8 mouse cellular contexts compared by ENCODE assay signal in the genomic region with DNA sequence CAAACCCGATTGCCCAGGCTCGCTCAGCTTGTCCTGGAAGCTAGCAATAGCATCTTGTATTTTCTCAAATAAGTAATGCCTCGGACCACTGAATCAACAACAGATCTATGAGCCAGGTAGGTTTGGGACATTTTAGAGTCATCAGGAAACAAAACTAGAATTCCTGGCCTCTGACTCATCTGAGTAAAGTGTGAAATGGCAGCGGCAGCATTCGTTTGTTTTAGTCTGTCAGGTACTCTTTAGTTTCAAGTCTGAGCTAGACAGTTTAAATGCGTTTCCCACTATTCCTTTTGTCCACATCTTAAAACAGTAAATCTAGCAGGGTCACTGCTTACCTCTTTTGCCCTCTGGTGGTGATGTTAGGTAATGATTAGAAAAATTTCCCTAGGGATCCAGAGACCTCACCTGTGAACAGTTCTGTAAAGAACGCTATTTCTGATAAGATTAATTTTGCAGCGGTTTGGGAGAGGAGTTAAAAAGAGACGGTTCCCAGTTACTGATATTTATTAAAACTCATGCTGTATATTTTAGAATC. TPM values are rescaled to one million over a fixed set of nuclear protein-coding genes. Genes with fewer than 3 reads are reported as not detected.
A peak's percentile ranks its signal among the peaks of the same experiment; 100 is the strongest.
DNase-seq lines count a peak whose midpoint lies in the region; ATAC-seq and TF ChIP-seq lines count a peak whose summit lies in the region.

No protein-coding gene starts in this region.

- intact Hi-C loops in left cerebral cortex, postnatal 4 days (cut with DNase I), result loop anchor here (5.0 to 10.0 kb wide), 2 partner anchors 70 to 168 kb away; a partner anchor contains a TSS

- peak; percentile 89 for TF ChIP-seq CTCF in midbrain, postnatal 0 days (IDR thresholded peaks at IDR 0.05)

- H3K27me3 ChIP-seq in megakaryocyte, embryonic 14.5 days (replicated peaks), result no peaks in the 10 kb centered on the region
- H3K27me3 ChIP-seq in heart, embryonic 14.5 days (ENCODE audit: control insufficient read depth, insufficient read depth, low read length), result no peaks in the 10 kb centered on the region
- H3K27me3 ChIP-seq in limb, embryonic 13.5 days, result no peaks in the 10 kb centered on the region
- no peaks in the 10 kb centered on the region for H3K27me3 ChIP-seq in midbrain, postnatal 0 days (ENCODE audit: insufficient read depth, low read length)

- H3K4me2 ChIP-seq in heart, embryonic 14.5 days (ENCODE audit: low read length), result peak overlapping the region; percentile 78
- H3K4me2 ChIP-seq in limb, embryonic 13.5 days (replicated peaks), result peak overlapping the region; percentile 75
- H3K4me2 ChIP-seq in midbrain, postnatal 0 days (ENCODE audit: low read depth, low read length, poor library complexity, severe bottlenecking), result peak overlapping the region; percentile 64

- no peak for ATAC-seq in megakaryocyte, adult 5-6 weeks (ENCODE audit: poor library complexity, severe bottlenecking)
- ATAC-seq in heart, embryonic 14.5 days (ENCODE audit: insufficient number of reproducible peaks, insufficient read depth, low FRiP score, low read depth), result no peak
- ATAC-seq in limb, embryonic 13.5 days (ENCODE audit: low FRiP score, low read depth), result no peak
- ATAC-seq in midbrain, postnatal 0 days (ENCODE audit: low FRiP score), result no peak

- no peak overlapping the region for H3K27ac ChIP-seq in heart, embryonic 14.5 days (replicated peaks in 1 of 2; ENCODE audit: control insufficient read depth in 1 of 2, insufficient read depth in 1 of 2, low read depth in 2 of 2, low read length in 2 of 2)
- no peak overlapping the region for H3K27ac ChIP-seq in limb, embryonic 13.5 days
- H3K27ac ChIP-seq in midbrain, postnatal 0 days (ENCODE audit: low read depth, low read length), result no peak overlapping the region

- peaks cover 49% of the 10 kb centered on the region for H3K36me3 ChIP-seq in megakaryocyte, embryonic 14.5 days (replicated peaks; ENCODE audit: low read length)
- peaks cover 37% of the 10 kb centered on the region for H3K36me3 ChIP-seq in heart, embryonic 14.5 days (ENCODE audit: control insufficient read depth, insufficient read depth, low read length)
- peaks cover 25% of the 10 kb centered on the region for H3K36me3 ChIP-seq in limb, embryonic 13.5 days
- H3K36me3 ChIP-seq in midbrain, postnatal 0 days (ENCODE audit: insufficient read depth, low read length), result peaks cover 21% of the 10 kb centered on the region; the same call in 1 of the 2 replicates

- H3K4me3 ChIP-seq in megakaryocyte, embryonic 14.5 days (replicated peaks), result peak overlapping the region; percentile 97
- H3K4me3 ChIP-seq in heart, embryonic 14.5 days (ENCODE audit: control insufficient read depth in 1 of 2, insufficient read depth in 1 of 2, low read depth in 1 of 2, low read length in 2 of 2), result peak overlapping the region; percentile 34 to 65; a peak in 3 of 4 replicates
- peak overlapping the region; percentile 99 for H3K4me3 ChIP-seq in limb, embryonic 13.5 days
- peak overlapping the region; percentile 98 for H3K4me3 ChIP-seq in midbrain, postnatal 0 days (ENCODE audit: low read depth, low read length)

- DNase-seq in c-Kit-positive CD71-positive TER-119-positive erythroid progenitor cells, embryonic 14.5 days (ENCODE audit: low spot score), result peak; percentile 63
- DNase-seq in midbrain, postnatal 0 days (ENCODE audit: low spot score), result peak; percentile 83
- no peak for DNase-seq in right cerebral cortex, postnatal 4 days
- no peak for DNase-seq in left cerebral cortex, postnatal 4 days

- peaks cover 49% of the 10 kb centered on the region for H3K4me1 ChIP-seq in megakaryocyte, embryonic 14.5 days
- peaks cover 0 to 23% of the 10 kb centered on the region in 2 experiments; a peak in 3 of 4 replicates for H3K4me1 ChIP-seq in heart, embryonic 14.5 days (ENCODE audit: control insufficient read depth in 2 of 2, insufficient read depth in 2 of 2, low read length in 2 of 2)
- H3K4me1 ChIP-seq in limb, embryonic 13.5 days, result peaks cover 29% of the 10 kb centered on the region
- H3K4me1 ChIP-seq in midbrain, postnatal 0 days (ENCODE audit: insufficient read depth, low read length), result no peaks in the 10 kb centered on the region

- H3K9ac ChIP-seq in heart, embryonic 14.5 days (ENCODE audit: low read length), result peak overlapping the region; percentile 84
- H3K9ac ChIP-seq in limb, embryonic 13.5 days, result peak overlapping the region; percentile 99
- H3K9ac ChIP-seq in midbrain, postnatal 0 days (replicated peaks; ENCODE audit: low read length, poor library complexity, severe bottlenecking), result 0 out of 2 replicates have a peak overlapping the region, but pooled peaks have one; percentile 89

- no peaks in the 10 kb centered on the region for H3K9me3 ChIP-seq in megakaryocyte, embryonic 14.5 days
- no peaks in the 10 kb centered on the region for H3K9me3 ChIP-seq in heart, embryonic 14.5 days (ENCODE audit: control insufficient read depth, low read length)
- H3K9me3 ChIP-seq in limb, embryonic 13.5 days, result no peaks in the 10 kb centered on the region
- H3K9me3 ChIP-seq in midbrain, postnatal 0 days (ENCODE audit: low read length), result no peaks in the 10 kb centered on the region

- WGBS in heart, embryonic 14.5 days, result 10% methylated on average over 9 of the region's 9 CpGs
- 11% methylated on average over 9 of the region's 9 CpGs for WGBS in limb, embryonic 13.5 days
- 8% methylated on average over 9 of the region's 9 CpGs for WGBS in midbrain, postnatal 0 days

RNA-seq across cellular contexts. Expression of a gene that starts 1.6 kb away (rescaled TPM):
- 4.6 and 10.5 TPM in 2 replicates for polyA plus RNA-seq in megakaryocyte, embryonic 14.5 days (2012; ENCODE audit: insufficient read depth, low replicate concordance)
- 29.8 and 32.3 TPM in 2 replicates for total RNA-seq in megakaryocyte, adult 5-6 weeks (2015)
- 74.2 and 78.5 TPM in 2 replicates for total RNA-seq in megakaryocyte, adult 5-6 weeks (2017)
- 20.4 TPM in 2 replicates for polyA plus RNA-seq in heart, embryonic 14.5 days (2014; fragmentation: Nextera tagmentation; extraction: Ambion mirVana)
- 37.1 and 39.8 TPM in 2 replicates for polyA plus RNA-seq in limb, embryonic 13.5 days (2015; fragmentation: Nextera tagmentation; extraction: Ambion mirVana)
- total RNA-seq in midbrain, postnatal 0 days (2014; rRNA removed), result 16.2 and 16.8 TPM in 2 replicates
- 17.8 and 20.7 TPM in 2 replicates for polyA plus RNA-seq in midbrain, postnatal 0 days (2015; fragmentation: Nextera tagmentation; extraction: Ambion mirVana)
- 10 to 100 TPM; 30.5 to 33.9 TPM for total RNA-seq in left cerebral cortex, postnatal 4 days (2021)

RNA-seq across cellular contexts. Expression of a gene that starts 5.0 kb away (rescaled TPM):
- polyA plus RNA-seq in megakaryocyte, embryonic 14.5 days (2012; ENCODE audit: insufficient read depth, low replicate concordance), result 0.04 TPM in 1 of 2 replicates, not detected in the other
- total RNA-seq in megakaryocyte, adult 5-6 weeks (2015), result 0.02 and 0.36 TPM in 2 replicates
- 0.08 and 0.29 TPM in 2 replicates for total RNA-seq in megakaryocyte, adult 5-6 weeks (2017)
- polyA plus RNA-seq in heart, embryonic 14.5 days (2014; fragmentation: Nextera tagmentation; extraction: Ambion mirVana), result 0.30 and 0.32 TPM in 2 replicates
- polyA plus RNA-seq in limb, embryonic 13.5 days (2015; fragmentation: Nextera tagmentation; extraction: Ambion mirVana), result 0.68 and 0.73 TPM in 2 replicates
- 0.66 and 1.4 TPM in 2 replicates for total RNA-seq in midbrain, postnatal 0 days (2014; rRNA removed)
- 0.56 and 0.67 TPM in 2 replicates for polyA plus RNA-seq in midbrain, postnatal 0 days (2015; fragmentation: Nextera tagmentation; extraction: Ambion mirVana)
- total RNA-seq in left cerebral cortex, postnatal 4 days (2021), result 1 to 10 TPM; 1.6 to 1.7 TPM

Comparison
In these comparisons a context has a peak if more than half of its experiments do, and no peak if none do; other contexts are left out.
1. DNase-seq: peak in c-Kit-positive CD71-positive TER-119-positive erythroid progenitor cells, embryonic 14.5 days (single experiment) and midbrain, postnatal 0 days (single experiment); none in right cerebral cortex, postnatal 4 days (single experiment) and left cerebral cortex, postnatal 4 days (single experiment).
2. Peak in every context shown above with its lines, with median percentiles within 50 percentile points of each other: H3K4me3 ChIP-seq, H3K4me2 ChIP-seq and H3K9ac ChIP-seq.